Mouse (Mus musculus) right cerebral cortex, postnatal 36 days (tissue): ENCODE results near the gene Pprc1.

ENCODE experiments used
- DNase-seq, 2 experiments: peaks; one replicate each; pipeline ENCODE4 v3.0.0; 2022; ENCODE audit warnings: low spot score in 2 of 2, mixed read lengths in 1 of 2

The Pprc1 gene

DNA sequence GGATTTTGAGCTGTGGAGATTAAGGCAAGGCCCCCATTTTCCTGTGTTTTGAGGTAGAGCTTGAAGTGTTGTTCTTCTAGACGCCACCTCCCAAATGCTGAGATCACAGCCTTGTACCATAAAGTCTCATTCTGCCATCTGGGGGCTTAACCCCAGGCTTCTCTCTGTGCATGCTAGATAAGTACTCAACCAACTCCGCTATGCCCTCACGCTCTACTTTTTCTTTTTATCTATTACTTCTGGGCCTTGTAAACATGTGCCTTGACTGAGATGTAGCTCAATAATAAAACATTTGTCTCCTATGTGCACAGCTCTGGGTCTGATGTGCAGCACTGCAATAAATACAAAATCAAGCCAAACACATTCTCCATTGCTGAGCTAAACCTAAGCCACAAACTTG is 74.8 kb downstream of the Pprc1 start:
- no peak for DNase-seq

DNA sequence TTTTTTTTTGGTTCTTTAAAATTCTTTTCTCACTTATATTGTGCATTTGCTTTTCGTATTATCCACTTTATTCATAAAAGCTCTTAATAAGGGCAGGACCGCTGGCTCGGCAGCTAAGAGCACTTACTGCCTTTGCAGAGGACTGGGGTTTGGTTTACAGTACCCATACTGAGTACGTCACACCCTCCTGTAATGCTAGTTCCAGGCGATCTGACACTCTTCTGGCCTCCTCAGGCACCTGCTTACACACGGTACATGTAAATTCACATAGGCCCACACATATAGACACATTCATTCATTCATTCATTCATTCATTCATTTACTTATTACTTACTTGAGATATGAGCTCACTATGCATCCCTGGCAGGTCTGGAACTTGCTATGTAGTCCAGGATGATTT is 76.2 kb downstream of the Pprc1 start:
- no peak for DNase-seq
